Mouse (Mus musculus) left cerebral cortex, adult 11 months (tissue): Measurements from ENCODE around the gene Apobec1.
"Not testable (repeated sequence)": the region's sequence is repeated elsewhere in the genome, so short reads cannot be mapped to it uniquely, and the experiment has no call there.

Experiments
- DNase-seq: peaks from one replicate; pipeline ENCODE4 v3.0.0; 2022; ENCODE audit warnings: low spot score

Apobec1 gene

GRCm38 (mm10) chr6:122602242-122602991 is at the start of gene Apobec1:
Apobec1 (minus strand) TSS chr6:122602444.
- peak; percentile 27 for DNase-seq

GRCm38 (mm10) chr6:122650398-122650980 is 48.2 kb upstream of the Apobec1 start:
- DNase-seq = no peak

GRCm38 (mm10) chr6:122649903-122650302 is 47.7 kb upstream of the Apobec1 start:
- no peak for DNase-seq

- not testable (repeated sequence) for DNase-seq
These were observed 42.0 kb upstream of the Apobec1 start for GRCm38 (mm10) chr6:122644196-122644595.

- not testable (repeated sequence) for DNase-seq
These were observed 35.3 kb upstream of the Apobec1 start for GRCm38 (mm10) chr6:122637566-122637965.

- DNase-seq = no peak
These were observed 34.4 kb upstream of the Apobec1 start for GRCm38 (mm10) chr6:122636666-122637065.

- DNase-seq = no peak
These were observed 33.1 kb upstream of the Apobec1 start for GRCm38 (mm10) chr6:122635315-122635714.

GRCm38 (mm10) chr6:122633411-122633810 is 31.2 kb upstream of the Apobec1 start:
- no peak for DNase-seq

GRCm38 (mm10) chr6:122627469-122628108 is 25.3 kb upstream of the Apobec1 start:
- no peak for DNase-seq

GRCm38 (mm10) chr6:122626110-122626509 is 23.9 kb upstream of the Apobec1 start, which contains the start of gene Dppa3:
Dppa3 (plus strand) TSS chr6:122626410.
- no peak for DNase-seq

GRCm38 (mm10) chr6:122625156-122625555 is 22.9 kb upstream of the Apobec1 start:
- DNase-seq = no peak

- DNase-seq = no peak
These were observed 22.2 kb upstream of the Apobec1 start for GRCm38 (mm10) chr6:122624480-122624879.

GRCm38 (mm10) chr6:122621066-122621465 is 18.8 kb upstream of the Apobec1 start:
- no peak for DNase-seq

- DNase-seq = no peak
These were observed 13.8 kb upstream of the Apobec1 start for GRCm38 (mm10) chr6:122616022-122616421.

- DNase-seq = no peak
These were observed 11.8 kb upstream of the Apobec1 start for GRCm38 (mm10) chr6:122614047-122614446.

GRCm38 (mm10) chr6:122612426-122612825 is 10.2 kb upstream of the Apobec1 start:
- no peak for DNase-seq

- DNase-seq = no peak
These were observed 7.5 kb upstream of the Apobec1 start, which contains the start of gene Gdf3 for GRCm38 (mm10) chr6:122609771-122610170. Gdf3 (minus strand) TSS chr6:122610087.

GRCm38 (mm10) chr6:122609377-122609728 is 7.1 kb upstream of the Apobec1 start:
- DNase-seq = no peak

GRCm38 (mm10) chr6:122608434-122609376 is 6.5 kb upstream of the Apobec1 start:
- no peak for DNase-seq

GRCm38 (mm10) chr6:122607700-122608099 is 5.5 kb upstream of the Apobec1 start:
- DNase-seq = no peak

GRCm38 (mm10) chr6:122606661-122607060 is 4.4 kb upstream of the Apobec1 start:
- no peak for DNase-seq

GRCm38 (mm10) chr6:122605483-122605882 is 3.2 kb upstream of the Apobec1 start:
- no peak for DNase-seq
